Mouse (Mus musculus) kidney, adult 11 months (tissue): Measurements from ENCODE around the gene Cbx6.
A peak's percentile ranks its signal among the peaks of the same experiment; 100 is the strongest.
"Not testable (repeated sequence)": the region's sequence is repeated elsewhere in the genome, so short reads cannot be mapped to it uniquely, and the experiment has no call there.

Source experiments
- DNase-seq: peaks from one replicate; pipeline ENCODE4 v3.0.0; 2022

Gene Cbx6

DNA sequence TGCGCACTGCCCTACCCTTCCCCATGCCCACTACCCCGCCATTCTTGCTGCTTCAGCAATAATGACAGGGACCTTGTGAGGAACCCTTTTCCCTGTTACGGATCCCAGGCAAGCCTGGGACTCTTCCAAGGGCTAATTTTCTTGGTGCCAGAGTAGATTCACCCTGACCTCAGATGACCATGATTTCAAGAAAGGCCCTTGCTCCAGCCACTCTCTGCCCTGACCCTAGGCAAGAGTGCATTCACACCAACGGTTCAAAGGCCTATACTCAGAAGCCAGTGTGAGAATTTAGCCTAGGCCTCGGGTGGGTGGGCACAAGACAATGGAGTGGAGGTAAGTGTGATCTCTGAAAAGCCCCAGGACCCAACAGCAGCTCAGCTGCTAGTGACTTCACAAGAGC is 5.1 kb downstream of the Cbx6 start:
- DNase-seq, result no peak

DNA sequence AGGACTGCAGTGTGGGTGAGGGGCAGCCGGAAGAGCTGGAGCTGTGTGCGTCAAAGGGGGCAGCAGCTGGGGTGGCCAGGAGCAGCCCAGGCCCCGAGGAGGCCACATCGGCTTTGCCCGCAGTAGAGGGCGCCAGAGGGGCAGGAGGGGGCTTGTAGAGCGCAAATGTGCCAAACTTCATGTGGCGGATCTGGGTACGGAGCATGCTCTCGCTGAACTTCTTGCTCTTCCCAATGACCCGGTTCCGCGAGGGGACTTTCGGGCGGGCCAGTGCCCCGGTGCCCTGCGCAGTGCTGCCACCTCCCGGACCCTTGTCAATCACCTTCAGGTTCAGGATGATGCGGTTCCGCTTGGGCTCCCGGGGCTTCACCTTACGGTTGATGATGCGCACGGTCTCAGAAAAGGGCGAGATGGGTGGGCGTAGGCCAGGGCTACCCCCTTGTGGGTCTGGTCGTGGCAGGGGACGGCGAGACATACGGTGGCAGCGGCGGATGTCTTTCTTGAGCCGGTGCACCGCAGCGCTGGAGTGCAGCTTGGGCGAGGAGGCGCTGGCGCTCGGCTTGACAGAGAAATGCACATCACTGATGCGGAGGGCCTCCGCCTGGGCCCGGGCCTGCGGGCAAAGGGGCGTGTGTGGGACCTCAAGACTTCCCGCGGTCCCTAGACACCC is 6.0 kb downstream of the Cbx6 start:
- no peak for DNase-seq

DNA sequence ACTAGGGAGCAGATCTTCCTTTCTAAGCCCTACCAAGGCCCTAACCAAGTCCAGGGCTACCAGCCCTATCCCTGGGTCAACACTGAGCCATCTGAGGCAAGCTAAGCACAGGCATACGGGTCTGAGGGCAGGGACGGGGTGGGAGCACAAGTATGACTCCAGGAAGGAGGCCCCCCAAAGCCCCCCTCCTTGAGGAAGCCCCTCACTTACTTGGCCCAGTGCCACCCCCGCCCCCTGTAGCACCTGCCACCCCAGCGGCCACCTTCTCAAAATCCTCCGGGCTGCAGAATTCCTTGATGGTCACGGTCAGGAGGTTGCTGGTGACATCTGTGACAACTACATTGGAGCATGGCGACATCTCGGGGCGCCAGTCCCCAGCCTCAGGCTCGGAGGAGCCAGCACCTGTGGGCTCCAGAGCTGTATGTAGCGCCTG is 6.7 kb downstream of the Cbx6 start:
- DNase-seq, result no peak

DNA sequence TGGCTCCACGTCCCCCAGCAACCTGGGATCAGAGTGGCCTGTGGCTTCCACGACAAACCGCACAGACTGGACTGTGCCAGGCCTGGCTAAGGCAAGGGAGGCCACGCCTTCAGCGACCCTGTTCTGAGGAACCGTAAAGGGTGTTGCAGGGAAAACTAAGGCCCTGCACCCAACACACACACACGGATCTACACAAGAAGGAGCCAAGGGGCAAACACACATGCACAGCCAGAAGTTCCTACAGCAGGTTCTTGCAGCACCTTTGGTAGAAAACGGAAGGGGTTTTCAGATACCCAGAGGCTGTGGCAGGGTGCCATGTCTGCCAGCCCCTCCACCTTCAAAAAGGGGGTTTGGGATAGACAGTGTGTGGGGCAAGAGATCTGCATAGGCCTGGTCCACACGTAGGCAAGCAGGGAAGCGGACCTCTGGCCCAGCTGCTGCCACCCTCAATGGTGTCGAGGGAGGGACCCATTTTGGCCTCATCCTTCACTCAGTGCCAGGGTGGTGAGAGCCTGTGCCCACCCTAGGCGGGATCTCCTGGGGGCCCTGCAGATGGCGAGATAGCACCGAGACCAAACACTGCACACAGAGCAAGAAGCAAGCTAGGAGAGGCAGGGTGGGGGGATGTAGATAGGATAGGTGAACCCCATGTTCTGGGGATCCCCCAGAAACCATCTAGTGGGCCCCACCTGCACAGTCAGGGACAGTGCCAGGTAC is 7.3 kb downstream of the Cbx6 start:
- no peak for DNase-seq

DNA sequence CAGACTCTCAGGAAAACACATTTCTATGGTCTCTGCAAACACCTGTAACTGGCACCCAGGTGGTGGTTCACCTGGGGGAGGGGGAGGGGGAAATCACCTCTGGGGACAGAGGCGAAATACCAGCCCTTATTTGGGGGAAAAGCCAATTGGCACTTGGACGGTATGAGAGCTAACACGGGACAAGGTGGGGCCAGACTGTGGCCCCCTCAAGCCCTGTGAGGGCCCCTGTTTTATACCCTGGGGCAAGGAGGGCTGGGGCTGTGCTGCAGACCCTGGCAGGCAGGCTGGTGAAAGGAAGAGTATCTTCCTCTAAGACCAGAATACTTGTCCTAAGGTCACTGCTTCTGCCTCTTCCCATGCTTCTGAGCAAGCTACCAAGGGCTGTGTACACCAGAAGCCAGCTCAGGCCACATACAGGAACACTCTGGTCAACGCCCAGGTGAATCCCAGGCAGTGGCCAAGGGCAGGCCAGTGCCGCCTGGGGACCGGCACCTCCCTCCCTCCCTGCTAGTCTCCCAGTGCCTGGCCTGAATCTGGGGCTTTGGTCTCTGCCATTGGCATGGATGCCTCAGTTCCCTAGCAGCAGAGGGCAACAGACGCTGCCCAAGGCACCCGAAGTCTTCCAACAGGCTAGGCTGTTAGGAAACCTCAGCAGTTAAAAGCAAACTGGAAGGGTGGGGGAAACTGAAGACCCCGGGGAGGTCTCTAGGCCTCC is 8.1 kb downstream of the Cbx6 start:
- DNase-seq, result no peak

DNA sequence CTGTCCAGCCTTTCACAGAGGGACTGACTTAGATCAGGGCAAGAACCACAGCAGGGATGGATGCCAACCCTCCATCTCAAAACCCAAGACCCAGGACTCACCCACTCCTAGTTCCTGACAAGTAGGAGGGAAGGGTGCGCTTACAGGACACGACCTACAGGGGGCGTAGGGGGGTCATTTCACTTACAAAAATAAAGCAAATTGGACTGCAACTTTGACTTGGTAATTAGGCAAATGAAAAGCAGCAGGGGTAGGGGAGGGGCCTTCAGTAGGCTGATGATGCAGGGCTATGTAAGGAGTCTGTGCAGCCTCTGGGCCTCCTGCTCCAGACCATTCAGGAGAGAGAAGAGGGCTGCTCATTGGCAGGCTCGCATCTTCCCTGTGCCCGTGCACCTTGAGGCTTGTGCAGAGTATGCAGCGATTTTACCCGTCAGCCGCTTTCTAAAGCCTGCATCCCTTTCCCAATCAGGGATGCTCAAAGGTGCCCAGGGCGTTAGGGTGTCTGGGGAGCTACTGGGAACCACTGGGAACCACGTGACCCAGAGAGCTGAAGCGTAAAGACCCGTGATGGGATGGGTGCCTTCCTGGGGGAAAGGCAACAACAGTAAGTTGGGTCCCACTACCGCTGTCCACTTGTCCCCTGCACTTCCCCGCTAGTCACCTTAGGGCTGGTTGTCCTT is 9.2 kb downstream of the Cbx6 start:
- DNase-seq, result no peak

DNA sequence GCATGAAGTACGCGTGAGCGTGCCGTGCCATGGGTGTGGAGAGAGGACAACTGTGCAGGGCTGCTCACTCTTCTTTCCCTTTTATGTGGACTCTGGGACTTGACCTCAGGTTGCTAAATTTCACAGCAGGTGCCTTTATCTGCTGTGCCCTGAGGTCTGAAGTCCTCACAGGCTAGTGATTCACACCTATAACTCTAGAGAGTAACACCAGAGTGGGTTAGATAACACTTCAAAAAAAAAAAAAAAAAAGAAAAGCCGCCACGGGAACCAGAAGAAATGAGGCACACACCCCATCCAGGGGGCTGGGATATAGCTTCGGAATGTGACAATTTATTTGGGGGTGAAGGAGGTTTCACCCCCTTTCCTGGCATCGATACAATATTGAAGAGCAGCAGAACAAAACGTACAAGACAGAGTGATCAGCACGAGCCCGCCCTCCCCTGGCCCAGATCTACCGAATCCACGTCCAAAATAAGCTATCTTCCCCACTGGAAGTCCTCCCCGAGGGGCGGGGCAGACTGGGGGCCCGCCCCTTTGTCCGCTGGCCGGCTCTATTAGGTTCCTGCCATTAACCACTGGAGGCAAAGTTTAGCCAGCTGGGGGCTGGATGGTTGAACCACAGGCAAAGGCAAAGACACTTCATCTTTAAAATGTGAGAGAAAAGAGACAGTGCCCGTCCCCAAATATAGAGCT is 10.8 kb downstream of the Cbx6 start:
- peak; percentile 34 for DNase-seq

DNA sequence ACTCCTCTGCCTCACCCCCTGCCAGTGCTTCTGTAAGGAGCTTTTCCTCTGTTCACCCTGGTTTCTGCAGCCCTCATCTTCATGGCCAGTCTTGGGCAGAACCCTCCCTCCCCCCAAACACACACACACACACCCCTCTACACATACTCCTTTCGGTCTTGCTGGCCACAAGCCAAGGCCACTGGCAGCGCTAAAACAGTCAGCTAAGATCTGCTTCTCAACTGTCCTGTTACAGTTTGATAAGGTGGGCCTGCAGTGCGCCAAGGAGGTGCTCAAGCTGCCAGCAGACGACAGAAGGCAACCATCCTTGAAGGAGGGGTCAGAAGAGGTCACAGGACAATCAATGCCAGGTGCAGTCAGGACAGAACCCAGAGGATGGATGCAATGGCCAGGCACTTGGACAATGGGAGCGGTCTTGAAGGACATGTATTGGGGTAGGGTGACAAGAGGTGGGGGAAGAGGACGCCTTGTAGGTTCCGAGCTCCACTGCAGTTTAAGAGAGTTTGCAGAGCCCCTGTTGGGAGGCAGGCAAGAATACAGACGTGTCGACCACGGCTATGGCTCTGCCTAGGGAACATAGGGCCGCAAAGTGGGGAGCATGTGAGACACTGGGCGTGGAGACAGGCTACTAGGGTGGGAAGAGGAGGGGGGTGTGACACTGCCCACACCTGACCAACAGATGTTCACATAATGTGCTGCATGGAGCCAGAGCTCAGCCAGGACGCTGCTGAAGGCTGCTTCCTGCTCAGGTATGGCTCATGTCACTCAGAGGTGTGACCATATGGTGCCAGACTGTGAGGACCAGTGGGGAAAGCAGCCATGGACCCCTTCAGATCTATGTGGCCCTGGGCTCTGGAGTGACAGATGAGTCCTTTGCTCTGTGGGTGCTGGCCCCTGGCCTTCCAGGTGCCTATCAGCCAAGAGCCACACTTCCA is 12.0 kb downstream of the Cbx6 start:
- DNase-seq, result no peak

DNA sequence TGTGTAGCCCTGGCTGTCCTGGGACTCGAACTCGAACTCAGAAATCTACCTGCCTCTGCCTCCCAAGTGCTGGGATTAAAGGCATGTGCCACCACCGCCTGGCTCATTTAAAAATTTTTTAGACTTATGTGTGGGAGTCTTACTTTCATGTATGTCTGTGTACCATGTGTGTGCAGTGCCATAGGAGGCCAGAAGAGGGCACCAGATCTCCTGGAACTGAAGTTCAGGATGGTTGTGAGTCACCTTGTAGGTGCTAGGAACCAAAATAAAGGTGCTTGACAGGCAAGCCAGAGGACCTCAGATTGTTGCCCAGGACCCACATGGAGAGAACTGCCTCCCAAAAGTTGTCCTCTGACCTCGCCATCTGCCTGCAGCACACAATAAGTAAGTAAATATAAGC is 16.2 kb downstream of the Cbx6 start:
- no peak for DNase-seq

DNA sequence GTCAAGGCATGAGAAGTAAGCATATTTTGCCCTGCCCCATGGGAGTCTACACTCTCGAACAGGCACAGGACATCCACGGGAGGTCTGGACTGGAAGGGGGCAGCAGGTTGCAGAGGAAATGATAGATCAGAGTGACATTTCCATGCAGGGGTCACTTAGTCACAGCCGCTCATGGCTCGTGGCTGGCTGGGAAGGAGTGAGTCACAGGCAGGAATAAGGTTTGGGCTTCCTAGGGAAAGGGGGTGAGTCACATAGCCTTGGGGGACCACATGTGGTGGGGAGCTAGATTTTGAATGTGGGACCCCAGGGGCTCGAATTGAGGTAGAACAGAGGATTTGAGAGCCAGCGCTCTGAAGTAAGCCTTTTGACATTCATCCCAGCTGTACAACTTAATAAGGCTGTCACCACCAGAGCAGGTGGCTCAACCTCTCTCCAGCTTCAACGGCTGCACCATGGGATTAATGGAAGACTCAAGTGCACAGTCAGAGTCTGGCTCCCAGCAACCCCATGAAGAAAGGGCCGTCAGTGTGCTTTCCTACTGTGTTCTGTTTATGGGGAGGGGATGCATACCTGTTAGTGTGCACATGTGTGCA is 20.7 kb downstream of the Cbx6 start:
- DNase-seq, result no peak

DNA sequence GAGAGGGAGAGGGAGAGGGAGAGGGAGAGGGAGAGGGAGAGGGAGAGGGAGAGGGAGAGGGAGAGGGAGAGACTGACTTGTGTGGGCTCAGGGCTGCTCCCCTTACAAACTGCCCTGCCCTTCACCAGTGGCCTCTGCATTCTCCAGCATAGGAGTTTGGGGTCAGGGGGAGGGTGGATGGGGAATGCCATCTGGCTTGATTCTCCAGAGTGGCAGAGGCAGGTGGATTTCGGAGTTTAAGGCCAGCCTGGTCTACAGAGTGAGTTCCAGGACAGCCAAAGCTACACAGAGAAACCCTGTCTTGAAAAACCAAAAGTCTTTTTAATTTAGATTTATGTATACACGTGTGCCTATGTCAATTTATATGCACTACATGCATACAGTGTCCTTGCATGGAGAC is 21.6 kb downstream of the Cbx6 start:
- not testable (repeated sequence) for DNase-seq

DNA sequence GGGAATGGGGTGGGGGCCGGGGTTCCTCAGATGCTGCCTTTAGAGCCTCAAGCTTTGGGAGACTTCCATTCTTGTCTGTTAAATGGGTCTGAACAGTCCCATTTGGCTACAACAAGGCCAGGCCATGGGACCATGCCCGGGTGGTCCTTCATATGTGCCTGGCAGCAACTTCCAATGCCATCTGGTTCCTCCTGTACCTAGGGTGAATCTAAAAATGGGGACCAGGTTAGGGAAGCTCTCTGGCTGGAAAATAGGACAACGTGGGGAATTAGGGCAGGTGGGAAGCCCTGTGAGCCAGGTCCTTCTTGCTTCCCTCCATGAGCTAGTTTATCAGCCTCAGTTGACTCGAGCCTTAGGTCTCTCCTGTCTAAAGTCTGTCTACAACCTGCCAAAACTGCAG is 23.5 kb downstream of the Cbx6 start:
- no peak for DNase-seq

DNA sequence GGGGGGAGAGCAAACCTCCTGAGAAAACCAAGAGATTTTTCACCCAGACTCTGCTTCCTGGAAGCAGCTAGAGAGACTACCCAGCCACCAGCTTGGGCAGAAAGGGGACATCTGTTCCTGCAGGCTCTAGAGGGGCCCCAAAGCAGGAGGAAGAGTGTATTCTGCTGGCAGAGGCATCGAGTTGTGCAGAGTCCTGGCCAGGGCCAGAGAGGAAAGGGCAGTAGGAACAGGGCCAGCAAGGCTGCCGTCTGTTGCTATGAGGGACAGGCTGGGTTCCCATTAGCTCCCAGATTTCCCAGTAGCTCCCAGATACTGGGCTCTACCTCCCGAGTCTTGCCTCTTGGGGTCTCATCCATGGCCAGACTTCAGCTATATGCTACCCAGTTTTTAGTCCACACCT is 24.4 kb downstream of the Cbx6 start:
- DNase-seq, result no peak

DNA sequence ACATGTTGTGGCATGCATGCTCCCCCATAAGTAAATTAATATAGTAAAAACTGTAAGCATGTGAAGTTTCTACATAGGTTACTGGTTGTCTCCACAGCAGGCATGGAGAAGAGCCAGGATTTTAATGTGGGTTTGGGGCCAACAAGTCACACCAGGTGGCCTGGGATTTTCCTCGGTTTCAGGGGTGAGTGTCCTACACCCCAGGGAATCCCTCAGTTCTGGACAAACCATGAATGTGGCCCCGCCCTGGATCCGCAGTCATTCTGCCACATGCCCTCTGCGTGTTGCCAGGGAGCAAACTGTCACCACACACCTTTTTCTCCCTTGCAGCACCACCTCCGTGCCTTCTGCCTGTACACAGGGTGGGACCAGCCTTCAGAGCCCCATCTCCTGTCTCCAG is 25.8 kb downstream of the Cbx6 start:
- no peak for DNase-seq

DNA sequence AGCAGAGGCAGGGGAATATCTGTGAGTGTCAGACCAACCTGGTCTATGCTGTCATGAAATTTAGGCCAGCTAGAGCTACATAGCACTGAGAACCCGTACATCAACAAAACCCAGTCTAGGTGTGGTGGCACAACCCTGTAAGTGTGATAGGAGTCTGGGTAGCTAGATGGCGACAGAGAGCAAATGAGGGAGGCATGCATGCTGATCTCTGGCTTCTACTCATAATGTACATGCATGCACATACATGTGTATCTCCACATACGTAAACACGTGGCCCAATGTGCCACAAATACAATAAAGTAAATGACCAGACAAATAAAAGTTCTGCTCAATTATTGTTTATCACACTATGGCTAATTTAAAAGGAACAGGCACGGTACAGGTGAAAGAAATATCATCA is 26.4 kb downstream of the Cbx6 start:
- no peak for DNase-seq

DNA sequence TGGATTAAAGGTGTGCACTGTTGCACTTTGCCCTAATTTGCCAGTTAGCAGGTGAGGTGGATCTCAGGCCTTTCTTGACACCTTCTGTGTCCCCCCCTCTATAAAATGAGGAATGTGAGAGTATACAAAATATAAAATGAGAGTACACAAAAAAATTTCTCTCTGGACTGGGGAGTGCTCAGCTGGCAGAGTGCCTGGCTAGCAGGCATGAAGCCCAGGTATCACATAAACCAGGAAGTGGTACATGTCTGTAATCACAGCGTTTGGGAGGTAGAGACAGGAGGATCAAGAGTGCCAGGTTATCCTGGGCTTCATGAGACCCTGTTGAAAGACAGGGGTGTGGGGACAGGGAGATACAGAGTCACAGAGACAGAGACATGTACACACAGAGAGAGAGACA is 27.4 kb downstream of the Cbx6 start:
- DNase-seq, result no peak

DNA sequence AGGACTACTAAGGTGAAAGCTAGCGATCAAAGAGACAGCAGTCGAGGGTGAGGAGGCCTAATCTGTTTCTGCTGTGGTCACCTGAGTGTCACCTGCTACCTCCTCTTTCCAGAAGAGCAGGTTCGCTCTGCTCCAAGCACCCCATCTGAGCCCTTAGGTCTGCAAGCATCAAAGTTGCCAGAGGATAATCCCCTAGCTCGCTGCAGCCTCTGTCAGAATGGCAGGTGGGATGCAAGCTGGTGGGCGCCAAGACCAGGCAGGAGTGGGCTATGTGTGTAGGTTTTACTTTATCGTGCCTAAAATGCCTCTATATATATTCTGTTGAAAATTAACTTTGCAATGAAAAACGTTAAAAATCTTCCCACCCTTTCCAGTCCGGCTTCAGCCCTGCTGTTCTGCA is 29.2 kb downstream of the Cbx6 start:
- no peak for DNase-seq

DNA sequence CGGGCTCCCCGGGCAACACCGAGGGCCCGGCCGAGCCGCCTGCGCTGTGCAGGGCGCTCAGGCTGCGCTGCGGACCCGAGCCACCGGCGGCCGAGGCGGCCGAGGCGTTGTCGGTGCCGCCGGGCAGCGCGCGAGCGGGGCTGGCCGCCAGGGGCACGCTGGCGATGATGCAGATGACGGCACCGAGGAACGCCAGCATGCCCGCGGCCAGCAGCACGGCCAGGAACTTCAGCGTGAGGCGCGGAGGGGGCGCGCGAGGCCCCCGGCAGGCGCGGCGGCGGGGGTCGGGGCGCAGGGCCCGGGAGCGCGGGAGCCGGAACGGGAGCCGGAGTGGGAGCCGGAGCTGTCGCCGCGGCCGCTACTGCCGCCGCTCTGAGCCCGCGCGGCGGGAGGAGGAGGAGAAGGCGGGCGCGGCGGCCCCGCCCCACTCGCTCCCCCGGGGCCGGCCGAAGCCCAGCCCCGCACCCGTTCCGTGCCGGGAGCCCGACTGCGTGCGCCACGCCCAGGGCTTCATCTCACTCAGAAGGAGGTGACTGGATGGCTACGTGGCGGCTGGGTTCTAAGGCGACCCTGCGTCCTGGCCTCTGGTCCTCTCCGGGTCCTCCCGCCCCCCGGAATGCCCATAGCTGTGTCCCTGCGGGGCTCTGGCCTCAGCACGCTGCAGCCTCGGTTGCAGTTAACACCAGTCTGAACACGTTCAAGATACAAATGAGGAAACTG is 30.0 kb downstream of the Cbx6 start, which contains the start of gene Nptxr:
Gene Nptxr (minus strand): TSS at position 415 of the 720 bp plus-strand sequence.
- DNase-seq, result no peak

DNA sequence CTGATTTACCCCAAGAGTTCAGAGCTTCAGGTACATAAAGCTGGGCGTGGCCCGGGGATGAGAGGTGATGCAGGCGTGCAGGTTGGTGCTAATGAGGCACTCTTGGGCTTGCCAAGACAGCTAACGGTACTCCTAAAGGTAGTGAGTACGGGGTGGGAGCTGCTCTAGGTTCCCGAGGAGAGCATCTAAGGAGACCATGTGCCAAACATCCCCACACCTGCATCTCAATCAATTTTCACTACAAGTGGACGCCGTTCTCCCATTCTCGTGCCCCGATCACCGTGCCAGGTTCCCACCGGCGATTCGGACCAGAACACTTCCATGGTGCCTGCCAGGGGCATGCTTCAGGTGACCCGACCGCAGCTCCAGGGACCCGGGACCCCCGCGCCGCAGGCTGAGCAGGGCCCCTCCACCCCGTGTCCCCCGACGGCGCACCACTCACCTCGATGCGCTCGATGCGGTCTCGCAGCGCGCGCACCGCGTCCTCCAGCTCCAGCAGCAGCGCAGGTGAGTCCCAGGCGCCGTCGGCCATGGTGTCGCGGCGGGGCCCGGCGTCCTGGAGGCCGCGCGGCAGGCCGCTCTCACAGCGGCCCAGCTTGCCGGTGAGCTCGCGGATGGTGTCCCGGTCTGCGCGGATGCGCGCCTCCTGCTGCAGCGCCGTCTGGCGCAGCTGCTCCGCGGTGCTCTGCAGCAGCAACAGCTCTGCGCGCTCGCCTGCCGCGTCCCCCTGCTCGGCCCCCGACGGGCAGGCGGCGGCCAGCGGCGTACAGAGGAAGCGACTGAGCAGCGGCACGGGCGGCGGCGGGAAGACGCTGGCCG is 30.7 kb downstream of the Cbx6 start:
- DNase-seq, result no peak

DNA sequence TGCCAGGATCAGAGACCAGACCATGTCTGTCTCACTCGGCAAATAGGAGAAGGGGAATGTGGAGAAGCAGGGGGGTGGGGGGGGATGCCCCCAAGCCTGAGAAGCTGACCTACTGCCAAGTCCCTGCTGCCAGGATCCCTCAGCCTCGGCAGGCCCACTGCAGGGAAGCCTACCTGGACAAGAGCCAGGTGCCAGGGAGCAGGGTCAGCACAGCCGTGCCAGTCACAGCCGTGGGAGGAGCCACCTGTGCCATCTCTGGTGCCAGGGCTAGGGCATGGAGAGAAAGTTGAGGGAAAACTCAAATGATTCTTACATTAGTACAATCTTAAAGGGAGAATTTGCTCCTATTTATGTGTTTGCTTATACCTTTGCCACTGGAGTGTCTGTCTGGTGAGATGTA is 32.2 kb downstream of the Cbx6 start:
- no peak for DNase-seq
